Mouse (Mus musculus) liver, postnatal 0 days (tissue): ENCODE results near the gene Rag2.

Experiments used
- CTCF ChIP-seq: sonication (generic); IDR thresholded peaks from 2 replicates; pipeline ENCODE4 v1.5.1; 2016; ENCODE audit warnings: antibody characterized with exemption, low read depth
- EP300 ChIP-seq: IDR thresholded peaks from 2 replicates; pipeline ENCODE4 v1.6.1; 2016; ENCODE audit warnings: antibody characterized with exemption, low read depth, mild to moderate bottlenecking

- TF ChIP-seq CTCF (no peak), EP300 (no peak)
These were observed 27.8 kb downstream of the Rag2 start for GRCm38 (mm10) chr2:101652204-101652920.
